Mouse (Mus musculus) hindbrain, postnatal 0 days (tissue): ENCODE results near the gene Cntnap1. TPM values are rescaled to one million over a fixed set of nuclear protein-coding genes. Genes with fewer than 3 reads are reported as not detected.
A peak's percentile ranks its signal among the peaks of the same experiment; 100 is the strongest.

Experiments used
- ATAC-seq: fragments of 200-750 bp; cut with Nextera tagmentation; 2 replicates; pipeline ENCODE4 v1.8.0; 2017; ENCODE audit warnings: mild to moderate bottlenecking, moderate TSS enrichment, moderate library complexity
- DNase-seq: peaks from one replicate; pipeline ENCODE4 v3.0.0-alpha.2; 2015; ENCODE audit warnings: low spot score
- H3K27ac ChIP-seq: fragments of 300-500 bp; sonication (generic); 2 replicates; pipeline ENCODE4 v1.5.1; 2014; ENCODE audit warnings: mild to moderate bottlenecking
- H3K27me3 ChIP-seq: fragments of 300-500 bp; sonication (generic); 2 replicates; pipeline ENCODE4 v1.6.1; 2014; ENCODE audit warnings: low read length, mixed read lengths; ENCODE audit not compliant: insufficient read depth
- H3K36me3 ChIP-seq: fragments of 300-500 bp; sonication (generic); 2 replicates; pipeline ENCODE4 v1.6.1; 2014; ENCODE audit warnings: low read length, mixed read lengths; ENCODE audit not compliant: insufficient read depth
- H3K4me1 ChIP-seq: fragments of 300-500 bp; sonication (generic); 2 replicates; pipeline ENCODE4 v1.6.1; 2014; ENCODE audit warnings: antibody characterized with exemption, low read length, mixed read lengths; ENCODE audit not compliant: insufficient read depth
- H3K4me2 ChIP-seq: fragments of 300-500 bp; sonication (generic); 2 replicates; pipeline ENCODE4 v1.6.1; 2014; ENCODE audit warnings: low read depth, mild to moderate bottlenecking, low read length, moderate library complexity, mixed read lengths
- H3K4me3 ChIP-seq: fragments of 300-500 bp; sonication (generic); 2 replicates; pipeline ENCODE4 v1.5.1; 2014; ENCODE audit warnings: low read length
- H3K9ac ChIP-seq: fragments of 300-500 bp; sonication (generic); replicated peaks from 2 replicates; pipeline ENCODE4 v1.6.1; 2014; ENCODE audit warnings: mild to moderate bottlenecking, low read length, moderate library complexity, mixed read lengths
- H3K9me3 ChIP-seq: fragments of 300-500 bp; sonication (generic); 2 replicates; pipeline ENCODE4 v1.6.1; 2016; ENCODE audit warnings: low read length, mixed read lengths
- CTCF ChIP-seq: IDR thresholded peaks from 2 replicates; pipeline ENCODE4 v1.5.1; 2016; ENCODE audit warnings: antibody characterized with exemption, control low read depth, low read depth
- WGBS: fragments of 180-500 bp; shearing (Covaris S2); extraction: QIAGEN DNeasy Blood & Tissue Kit; methylation state at CpG from one replicate; pipeline ENCODE4 v1.1.7; 2014; 5-methylcytosine and 5-hydroxymethylcytosine counted together
- microRNA-seq, 2 experiments: library from miRNA; unstranded; fragments of <30 nt; microRNA quantifications; one replicate each; pipeline ENCODE4; 2016
- polyA plus RNA-seq: library from polyadenylated mRNA; unstranded; fragments of >200 nt; fragmentation: Nextera tagmentation; extraction: Ambion mirVana; gene quantifications from 2 replicates; pipeline ENCODE4 v1.2.1, GENCODE M21; 2015
- total RNA-seq: library from RNA; depleted of rRNA; stranded (reverse); fragments of >200 nt; gene quantifications from 2 replicates; pipeline ENCODE4 v1.2.3, GENCODE M21; 2014; rRNA removed

Cntnap1 gene
- total and polyA plus RNA-seq, 2 experiments from 2014 or later = 6.5 to 28.9 TPM

DNA sequence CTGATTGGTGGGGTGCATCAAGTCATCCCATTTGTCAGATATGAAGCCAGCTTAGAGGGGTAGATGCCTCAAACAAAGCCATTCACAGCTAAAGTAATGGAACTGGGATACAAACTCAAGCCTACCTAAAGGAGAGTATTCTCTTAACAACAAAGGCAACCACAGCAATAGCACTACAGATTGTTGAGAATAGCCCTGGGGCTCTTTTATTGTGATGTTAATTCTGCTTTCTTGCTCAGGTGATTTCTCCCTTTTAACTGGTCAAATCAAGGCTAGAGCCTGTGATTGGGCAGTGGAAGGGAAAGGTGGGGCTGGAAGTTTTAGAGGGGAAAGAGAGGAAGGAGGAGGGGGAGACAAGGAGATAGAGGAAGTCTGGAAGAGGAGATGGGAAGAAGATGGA is 63.8 kb downstream of the Cntnap1 start:
- Histone ChIP-seq H3K4me1 (no peaks in the 10 kb centered on the region), H3K4me3 (no peak overlapping the region), H3K9me3 (no peaks in the 10 kb centered on the region), H3K27ac (no peak overlapping the region), H3K27me3 (no peaks in the 10 kb centered on the region), H3K4me2 (no peak overlapping the region), H3K36me3 (no peaks in the 10 kb centered on the region), H3K9ac (no peak overlapping the region)
- ATAC-seq (no peak), DNase-seq (no peak)
- no peak for TF ChIP-seq CTCF

DNA sequence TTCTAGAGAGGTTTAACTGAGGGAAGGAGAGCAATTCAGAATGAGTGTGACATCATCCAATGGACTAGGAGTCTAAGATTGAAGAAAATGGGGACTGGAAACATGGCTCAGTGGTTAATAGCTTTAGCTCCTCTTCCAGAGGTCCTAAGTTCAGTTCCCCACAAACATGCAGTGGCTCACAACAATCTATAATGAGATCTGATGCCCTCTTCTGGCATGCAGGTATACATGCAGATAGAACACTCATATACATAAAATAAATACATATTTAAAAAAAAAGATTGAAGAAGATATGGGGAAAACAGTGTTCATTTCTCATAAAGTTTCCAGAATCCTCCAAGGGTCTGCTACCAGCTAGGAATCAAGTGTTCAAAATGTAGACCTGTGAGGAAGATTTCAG is 65.1 kb downstream of the Cntnap1 start:
- Histone ChIP-seq H3K9me3 (no peaks in the 10 kb centered on the region), H3K27ac (no peak overlapping the region), H3K4me1 (no peaks in the 10 kb centered on the region), H3K36me3 (no peaks in the 10 kb centered on the region), H3K9ac (no peak overlapping the region), H3K4me2 (no peak overlapping the region), H3K4me3 (no peak overlapping the region), H3K27me3 (no peaks in the 10 kb centered on the region)
- no peak for TF ChIP-seq CTCF
- no peak for DNase-seq
- no peak for ATAC-seq

DNA sequence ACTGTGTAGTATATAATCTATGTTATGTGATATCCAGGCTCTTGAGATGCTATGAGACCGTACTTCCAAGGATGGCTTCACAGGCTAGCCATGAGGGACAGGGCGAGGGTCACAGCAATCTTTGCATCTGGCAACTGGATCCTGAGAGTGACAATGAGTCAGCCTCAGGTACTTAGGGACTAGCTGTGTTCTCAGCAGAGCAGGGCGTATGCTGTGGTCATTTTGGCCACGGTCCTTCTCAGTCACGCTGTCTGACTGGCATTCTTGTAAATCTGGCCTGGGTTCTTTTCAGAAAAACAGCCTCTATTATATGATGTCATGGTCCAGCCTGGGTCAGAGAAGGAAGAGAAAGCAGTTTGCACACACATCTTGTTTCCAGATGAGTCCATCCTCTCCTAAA is 66.5 kb downstream of the Cntnap1 start:
- Histone ChIP-seq H3K4me1 (no peaks in the 10 kb centered on the region), H3K4me2 (no peak overlapping the region), H3K36me3 (no peaks in the 10 kb centered on the region), H3K27me3 (no peaks in the 10 kb centered on the region), H3K27ac (no peak overlapping the region), H3K9ac (no peak overlapping the region), H3K9me3 (no peaks in the 10 kb centered on the region), H3K4me3 (no peak overlapping the region)
- TF ChIP-seq CTCF = no peak
- no peak for DNase-seq
- no peak for ATAC-seq
- WGBS = 94% methylated on average over 5 of the region's 5 CpGs

DNA sequence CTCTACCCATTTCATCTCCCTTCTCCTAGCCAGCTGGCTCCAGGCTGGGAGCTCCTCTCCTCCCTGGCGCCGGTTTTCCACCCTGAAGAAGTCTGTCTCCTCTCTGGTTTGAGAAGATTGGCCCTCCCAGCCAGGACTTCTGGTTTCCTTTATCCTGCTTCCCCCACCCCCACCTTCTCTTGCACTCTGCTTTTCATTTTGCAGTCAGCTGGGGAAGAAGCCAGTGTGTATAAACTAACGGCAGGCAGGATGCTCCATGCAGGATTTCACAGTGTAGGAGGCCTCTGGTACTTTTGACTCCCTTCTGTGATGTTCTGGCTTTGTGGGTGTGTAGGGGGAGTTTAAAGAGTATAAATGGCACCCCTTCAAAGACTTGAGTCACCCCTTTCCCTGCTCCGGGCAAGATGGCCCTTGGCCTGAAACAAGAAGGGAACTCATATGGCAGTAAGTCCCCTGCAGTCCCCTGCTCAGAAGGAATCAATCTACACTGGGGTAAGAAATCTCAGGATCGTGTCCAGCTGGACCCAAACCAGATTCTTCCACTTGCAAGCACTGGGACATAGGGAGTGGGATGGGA is 67.8 kb downstream of the Cntnap1 start:
- ATAC-seq (peak; percentile 49; the same call in 1 of the 2 replicates), DNase-seq (peak; percentile 53)
- Histone ChIP-seq H3K27me3 (no peaks in the 10 kb centered on the region), H3K36me3 (no peaks in the 10 kb centered on the region), H3K4me3 (no peak overlapping the region), H3K27ac (peak overlapping the region; percentile 59), H3K9ac (0 out of 2 replicates have a peak overlapping the region, but pooled peaks have one; percentile 13), H3K9me3 (no peaks in the 10 kb centered on the region), H3K4me2 (no peak overlapping the region), H3K4me1 (no peaks in the 10 kb centered on the region)
- no peak for TF ChIP-seq CTCF
- 35% methylated on average over 5 of the region's 5 CpGs for WGBS

Small RNA genes lying within 50 kb of the gene (microRNA-seq; reads per million reads assigned to microRNA genes)
- 0 reads per million in 2 experiments for gene Gm27626

Other genes with a start within 250 kb of the Cntnap1 start
- 49.7 and 56.2 TPM in 2 replicates for gene Stat3, start 231.0 kb upstream of the Cntnap1 start, total RNA-seq
- gene Stat3, start 231.0 kb upstream of the Cntnap1 start, polyA plus RNA-seq = 41.4 and 43.4 TPM in 2 replicates
- gene Cavin1, start 199.6 kb upstream of the Cntnap1 start, total RNA-seq = 19.7 and 26.3 TPM in 2 replicates
- 48.6 and 50.2 TPM in 2 replicates for gene Cavin1, start 199.6 kb upstream of the Cntnap1 start, polyA plus RNA-seq
- gene Atp6v0a1, start 161.1 kb upstream of the Cntnap1 start, total RNA-seq = 213 and 222 TPM in 2 replicates
- 162 and 181 TPM in 2 replicates for gene Atp6v0a1, start 161.1 kb upstream of the Cntnap1 start, polyA plus RNA-seq
- 23.1 and 23.8 TPM in 2 replicates for gene Naglu, start 100.5 kb upstream of the Cntnap1 start, total RNA-seq
- 15.3 and 17.0 TPM in 2 replicates for gene Naglu, start 100.5 kb upstream of the Cntnap1 start, polyA plus RNA-seq
- gene Hsd17b1, start 92.1 kb upstream of the Cntnap1 start, total RNA-seq = 0.16 and 0.22 TPM in 2 replicates
- gene Hsd17b1, start 92.1 kb upstream of the Cntnap1 start, polyA plus RNA-seq = not detected in 2 replicates
- gene Coasy, start 88.0 kb upstream of the Cntnap1 start, total RNA-seq = 45.7 and 53.2 TPM in 2 replicates
- gene Coasy, start 88.0 kb upstream of the Cntnap1 start, polyA plus RNA-seq = 34.5 and 35.1 TPM in 2 replicates
- 42.2 and 75.2 TPM in 2 replicates for gene Mlx, start 83.2 kb upstream of the Cntnap1 start, total RNA-seq
- 58.3 and 61.0 TPM in 2 replicates for gene Mlx, start 83.2 kb upstream of the Cntnap1 start, polyA plus RNA-seq
- gene Psmc3ip, start 75.1 kb upstream of the Cntnap1 start, total RNA-seq = 2.9 and 5.5 TPM in 2 replicates
- gene Psmc3ip, start 75.1 kb upstream of the Cntnap1 start, polyA plus RNA-seq = 16.3 and 17.5 TPM in 2 replicates
- gene Retreg3, start 50.6 kb upstream of the Cntnap1 start, total RNA-seq = 56.8 and 68.4 TPM in 2 replicates
- gene Retreg3, start 50.6 kb upstream of the Cntnap1 start, polyA plus RNA-seq = 23.4 and 24.7 TPM in 2 replicates
- gene Tubg1, start 50.6 kb upstream of the Cntnap1 start, total RNA-seq = 59.3 and 68.3 TPM in 2 replicates
- 71.5 and 72.8 TPM in 2 replicates for gene Tubg1, start 50.6 kb upstream of the Cntnap1 start, polyA plus RNA-seq
- gene Tubg2, start 14.6 kb upstream of the Cntnap1 start, total RNA-seq = 29.7 and 40.8 TPM in 2 replicates
- 57.7 and 62.8 TPM in 2 replicates for gene Tubg2, start 14.6 kb upstream of the Cntnap1 start, polyA plus RNA-seq
- gene Plekhh3, start 828 bp downstream of the Cntnap1 start, total RNA-seq = 26.7 and 32.3 TPM in 2 replicates
- 8.8 TPM in 2 replicates for gene Plekhh3, start 828 bp downstream of the Cntnap1 start, polyA plus RNA-seq
- gene Ccr10, start 4.9 kb downstream of the Cntnap1 start, total RNA-seq = 0.16 and 0.43 TPM in 2 replicates
- 0.88 and 1.0 TPM in 2 replicates for gene Ccr10, start 4.9 kb downstream of the Cntnap1 start, polyA plus RNA-seq
- gene Ezh1, start 55.9 kb downstream of the Cntnap1 start, total RNA-seq = 26.7 and 27.6 TPM in 2 replicates
- 20.1 and 22.2 TPM in 2 replicates for gene Ezh1, start 55.9 kb downstream of the Cntnap1 start, polyA plus RNA-seq
- gene Ramp2, start 75.5 kb downstream of the Cntnap1 start, total RNA-seq = 66.1 and 72.7 TPM in 2 replicates
- 108 and 111 TPM in 2 replicates for gene Ramp2, start 75.5 kb downstream of the Cntnap1 start, polyA plus RNA-seq
- gene Vps25, start 83.2 kb downstream of the Cntnap1 start, total RNA-seq = 66.1 and 82.1 TPM in 2 replicates
- 134 and 137 TPM in 2 replicates for gene Vps25, start 83.2 kb downstream of the Cntnap1 start, polyA plus RNA-seq
- gene Wnk4, start 90.0 kb downstream of the Cntnap1 start, total RNA-seq = 1.5 and 2.5 TPM in 2 replicates
- 6.5 and 8.0 TPM in 2 replicates for gene Wnk4, start 90.0 kb downstream of the Cntnap1 start, polyA plus RNA-seq
- gene Cntd1, start 108.5 kb downstream of the Cntnap1 start, total RNA-seq = 0.10 TPM in 1 of 2 replicates, not detected in the other
- gene Cntd1, start 108.5 kb downstream of the Cntnap1 start, polyA plus RNA-seq = 0.66 and 0.89 TPM in 2 replicates
- 146 and 154 TPM in 2 replicates for gene Coa3, start 108.6 kb downstream of the Cntnap1 start, total RNA-seq
- 214 and 225 TPM in 2 replicates for gene Coa3, start 108.6 kb downstream of the Cntnap1 start, polyA plus RNA-seq
- 71.1 and 95.3 TPM in 2 replicates for gene Becn1, start 131.8 kb downstream of the Cntnap1 start, total RNA-seq
- gene Becn1, start 131.8 kb downstream of the Cntnap1 start, polyA plus RNA-seq = 140 and 145 TPM in 2 replicates
- gene Psme3, start 145.7 kb downstream of the Cntnap1 start, total RNA-seq = 68.3 and 71.1 TPM in 2 replicates
- gene Psme3, start 145.7 kb downstream of the Cntnap1 start, polyA plus RNA-seq = 78.2 and 83.9 TPM in 2 replicates
- 3.8 and 4.1 TPM in 2 replicates for gene Aoc2, start 154.5 kb downstream of the Cntnap1 start, total RNA-seq
- 0.59 and 0.63 TPM in 2 replicates for gene Aoc2, start 154.5 kb downstream of the Cntnap1 start, polyA plus RNA-seq
- gene Aoc3, start 160.1 kb downstream of the Cntnap1 start, total RNA-seq = 0.36 and 0.47 TPM in 2 replicates
- gene Aoc3, start 160.1 kb downstream of the Cntnap1 start, polyA plus RNA-seq = 0.10 and 0.16 TPM in 2 replicates
- gene G6pc, start 197.0 kb downstream of the Cntnap1 start, total RNA-seq = 0.26 TPM in 1 of 2 replicates, not detected in the other
- gene G6pc, start 197.0 kb downstream of the Cntnap1 start, polyA plus RNA-seq = not detected in 2 replicates
- gene Aarsd1, start 247.1 kb downstream of the Cntnap1 start, total RNA-seq = 62.5 and 69.4 TPM in 2 replicates
- 89.9 and 91.6 TPM in 2 replicates for gene Aarsd1, start 247.1 kb downstream of the Cntnap1 start, polyA plus RNA-seq